Mouse (Mus musculus) cerebellum, adult 2 months (tissue): ENCODE measurements around the gene Amdhd2.

Experiments
- CTCF ChIP-seq: fragments of 200-500 bp; IDR thresholded peaks from 2 replicates; pipeline ENCODE4 v1.5.1; 2011; ENCODE audit warnings: low read depth, mild to moderate bottlenecking, control low read depth, low read length, moderate library complexity, borderline replicate concordance; ENCODE audit not compliant: insufficient read depth
- POLR2A ChIP-seq: fragments of 200-500 bp; IDR thresholded peaks from 2 replicates; pipeline ENCODE4 v1.6.1; 2011; ENCODE audit warnings: low read length, control low read depth, borderline replicate concordance; ENCODE audit not compliant: insufficient read depth

GRCm38 (mm10) chr17:24119446-24119845, 44.1 kb downstream of the Amdhd2 start:
- TF ChIP-seq CTCF (no peak), POLR2A (no peak)
